Mouse (Mus musculus): ENCODE results near the gene Tia1.

Gene Tia1

GRCm38 (mm10) chr6:86426358-86426757, 22.3 kb downstream of the Tia1 start, which contains the start of gene Gm44790:
Gene Gm44790, plus strand, starts transcription at chr6:86426658.
- in situ Hi-C loops (cut with MboI, MseI), result no loop called here

DNA sequence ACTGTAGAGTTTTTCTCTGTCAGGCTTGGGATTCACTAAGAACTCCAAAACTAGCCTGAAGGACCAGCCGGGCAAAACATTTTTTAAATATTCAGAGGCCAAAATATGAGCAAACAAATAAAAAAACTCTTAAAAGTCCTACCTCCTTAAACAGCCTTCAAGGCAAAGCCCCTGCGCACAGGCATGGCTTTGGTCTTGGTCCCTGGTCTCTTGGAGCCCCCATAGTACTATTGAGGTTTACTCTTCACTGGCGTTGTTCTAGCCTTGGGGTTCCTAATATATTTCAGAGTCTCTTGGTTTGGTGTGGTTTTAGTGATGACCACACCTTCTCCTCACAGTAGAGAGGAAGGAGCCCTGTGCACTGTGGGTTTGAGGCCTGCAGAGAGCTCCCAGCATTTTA, 27.5 kb downstream of the Tia1 start:
- in situ Hi-C loops (cut with MboI, MseI), result no loop called here

DNA sequence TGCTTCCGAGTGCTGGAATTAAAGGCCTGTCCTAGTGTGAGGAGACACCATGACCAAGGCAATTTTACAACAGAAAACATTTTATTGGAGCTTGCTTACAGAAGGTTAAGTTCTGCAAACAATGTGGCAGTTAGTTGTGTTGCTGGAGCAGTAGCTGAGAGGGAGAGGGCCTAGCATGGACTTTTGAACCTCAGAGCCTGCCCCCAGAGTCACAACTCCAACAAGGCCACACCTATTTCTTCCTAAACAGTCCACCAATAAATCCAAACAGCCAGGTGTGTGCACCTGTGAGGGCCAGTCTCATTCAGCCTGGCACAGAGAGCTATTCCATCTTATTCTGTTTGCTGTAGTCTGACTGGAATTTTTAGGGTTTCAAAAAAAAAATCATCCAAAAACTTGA, 29.7 kb downstream of the Tia1 start:
- in situ Hi-C loops (cut with MboI, MseI), result no loop called here

DNA sequence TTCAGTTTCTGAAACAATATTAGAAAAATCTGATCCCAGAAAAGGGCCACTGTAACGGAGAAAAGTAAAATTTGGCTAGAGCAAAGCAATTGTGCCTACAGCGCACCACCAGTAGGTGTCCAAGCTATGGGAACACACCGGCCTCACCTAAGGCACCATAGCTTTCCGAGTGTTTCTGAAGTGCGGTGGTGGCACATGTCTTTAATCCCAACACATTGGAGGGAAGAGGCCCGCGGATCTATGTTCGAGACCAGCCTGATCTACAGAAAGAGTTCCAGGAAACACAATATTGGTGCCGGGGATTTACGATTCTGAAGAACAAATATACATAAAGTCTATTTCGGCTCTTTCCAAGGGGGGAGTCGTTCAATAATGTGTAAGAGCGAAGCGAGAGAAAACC, 33.7 kb downstream of the Tia1 start:
- in situ Hi-C loops (cut with MboI, MseI), result no loop called here

GRCm38 (mm10) chr6:86438272-86439118, 34.5 kb downstream of the Tia1 start, which contains the start of gene C87436:
Gene C87436, plus strand, starts transcription at chr6:86438374.
- in situ Hi-C loops (cut with MboI, MseI), result no loop called here

DNA sequence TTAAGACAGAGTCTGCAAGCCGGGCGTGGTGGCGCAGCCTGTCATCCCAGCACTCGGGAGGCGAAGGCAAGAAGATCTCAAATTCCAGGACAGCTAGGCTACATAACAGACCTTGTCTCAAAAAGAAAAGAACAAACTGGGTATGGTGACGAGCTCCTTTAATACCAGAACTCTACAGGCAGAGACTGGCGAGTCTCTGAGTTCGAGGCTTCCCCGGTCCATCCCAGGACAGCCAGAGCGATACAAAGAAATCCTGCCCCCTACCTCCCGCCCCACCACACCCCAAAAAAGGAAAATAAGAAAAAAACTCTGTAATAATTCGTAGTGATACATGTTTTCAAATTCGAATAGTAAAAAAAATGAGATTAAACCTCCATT, 35.1 kb downstream of the Tia1 start:
- in situ Hi-C loops (cut with MboI, MseI), result no loop called here

GRCm38 (mm10) chr6:86439531-86439930, 35.5 kb downstream of the Tia1 start:
- in situ Hi-C loops (cut with MboI, MseI), result no loop called here

DNA sequence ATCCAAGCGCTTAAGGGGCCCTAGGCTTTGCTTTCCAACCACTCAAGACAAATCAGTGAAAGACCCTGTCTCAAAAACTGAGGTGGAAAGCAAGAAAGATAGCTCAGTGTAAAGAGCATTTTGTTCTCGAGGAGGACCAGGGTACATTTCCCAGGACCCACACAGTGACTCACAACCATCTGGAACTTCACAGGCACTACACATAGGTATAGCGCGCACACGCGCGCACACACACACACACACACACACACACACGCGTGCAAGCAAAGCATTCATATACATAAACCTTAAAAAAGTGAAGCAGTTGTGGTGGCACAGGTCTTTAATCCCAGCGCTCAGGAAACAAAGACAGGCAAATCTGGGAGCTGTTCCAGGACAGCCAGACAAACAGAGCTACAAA, 37.6 kb downstream of the Tia1 start:
- in situ Hi-C loops (cut with MboI, MseI), result no loop called here

DNA sequence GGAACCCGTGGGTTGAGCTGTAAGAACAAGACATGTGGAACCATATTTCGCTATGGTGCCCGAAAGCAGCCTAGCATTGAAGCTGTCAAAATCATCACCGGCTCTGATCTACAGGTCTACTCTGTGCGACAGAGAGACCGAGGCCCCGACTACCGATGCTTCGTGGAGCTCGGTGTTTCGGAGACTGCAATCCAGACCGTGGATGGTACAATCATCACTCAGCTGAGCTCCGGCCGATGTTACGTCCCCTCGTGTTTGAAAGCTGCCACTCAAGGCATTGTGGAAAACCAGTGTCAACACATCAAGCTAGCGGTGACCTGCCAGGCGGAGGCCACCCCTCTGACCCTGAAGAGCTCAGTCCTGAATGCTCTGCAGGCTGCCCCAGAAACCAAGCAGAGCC, 41.5 kb downstream of the Tia1 start:
- in situ Hi-C loops (cut with MboI, MseI), result no loop called here

- in situ Hi-C loops (cut with MboI, MseI), result no loop called here
Observed at GRCm38 (mm10) chr6:86446927-86447568, 43.0 kb downstream of the Tia1 start.

GRCm38 (mm10) chr6:86456727-86457126, 52.7 kb downstream of the Tia1 start:
- in situ Hi-C loops (cut with MboI, MseI), result no loop called here

- in situ Hi-C loops (cut with MboI, MseI), result no loop called here
Observed at GRCm38 (mm10) chr6:86463079-86463478, 59.1 kb downstream of the Tia1 start.

- in situ Hi-C loops (cut with MboI, MseI), result loop anchor here (10.0 kb wide), 1 partner anchor 53 kb away; the partner anchor contains the start of gene Pcbp1
Observed at GRCm38 (mm10) chr6:86471317-86471716, 67.3 kb downstream of the Tia1 start.

GRCm38 (mm10) chr6:86471760-86472099, 67.7 kb downstream of the Tia1 start:
- in situ Hi-C loops (cut with MboI, MseI), result loop anchor here (10.0 kb wide), 1 partner anchor 53 kb away; the partner anchor contains the start of gene Pcbp1

GRCm38 (mm10) chr6:86472100-86472955, 68.3 kb downstream of the Tia1 start:
- in situ Hi-C loops (cut with MboI, MseI), result loop anchor here (10.0 kb wide), 1 partner anchor 52 kb away; the partner anchor contains the start of gene Pcbp1

GRCm38 (mm10) chr6:86473077-86473476, 69.1 kb downstream of the Tia1 start:
- in situ Hi-C loops (cut with MboI, MseI), result loop anchor here (10.0 kb wide), 1 partner anchor 52 kb away; the partner anchor contains the start of gene Pcbp1

GRCm38 (mm10) chr6:86474072-86474471, 70.1 kb downstream of the Tia1 start:
- in situ Hi-C loops (cut with MboI, MseI), result loop anchor here (10.0 kb wide), 1 partner anchor 51 kb away; the partner anchor contains the start of gene Pcbp1

DNA sequence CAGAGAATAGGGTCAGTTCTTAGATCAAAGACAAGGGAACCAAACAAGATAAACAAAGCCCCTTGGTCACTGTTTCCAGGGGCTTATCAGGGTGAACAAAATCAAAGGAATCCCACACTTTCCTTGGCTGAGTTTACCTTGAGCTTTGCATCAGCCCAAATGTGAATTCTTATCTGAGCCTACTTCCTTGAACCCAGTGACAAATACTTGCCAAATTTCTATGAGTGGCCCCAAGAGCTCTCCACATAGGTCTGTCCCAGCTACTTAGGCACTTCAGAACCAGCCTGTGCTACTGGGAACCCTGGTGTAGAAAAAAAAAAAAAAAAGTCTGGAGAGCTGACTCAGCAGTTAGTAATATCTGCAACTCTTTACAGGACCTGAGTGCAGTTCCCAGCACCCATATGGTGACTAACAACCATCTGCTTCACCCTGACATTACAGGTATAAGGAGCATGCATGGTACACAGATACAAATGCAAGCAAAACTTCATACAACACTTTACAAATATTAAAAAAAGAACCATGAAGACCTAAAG, 70.7 kb downstream of the Tia1 start:
- in situ Hi-C loops (cut with MboI, MseI), result loop anchor here (10.0 kb wide), 1 partner anchor 50 kb away; the partner anchor contains the start of gene Pcbp1

DNA sequence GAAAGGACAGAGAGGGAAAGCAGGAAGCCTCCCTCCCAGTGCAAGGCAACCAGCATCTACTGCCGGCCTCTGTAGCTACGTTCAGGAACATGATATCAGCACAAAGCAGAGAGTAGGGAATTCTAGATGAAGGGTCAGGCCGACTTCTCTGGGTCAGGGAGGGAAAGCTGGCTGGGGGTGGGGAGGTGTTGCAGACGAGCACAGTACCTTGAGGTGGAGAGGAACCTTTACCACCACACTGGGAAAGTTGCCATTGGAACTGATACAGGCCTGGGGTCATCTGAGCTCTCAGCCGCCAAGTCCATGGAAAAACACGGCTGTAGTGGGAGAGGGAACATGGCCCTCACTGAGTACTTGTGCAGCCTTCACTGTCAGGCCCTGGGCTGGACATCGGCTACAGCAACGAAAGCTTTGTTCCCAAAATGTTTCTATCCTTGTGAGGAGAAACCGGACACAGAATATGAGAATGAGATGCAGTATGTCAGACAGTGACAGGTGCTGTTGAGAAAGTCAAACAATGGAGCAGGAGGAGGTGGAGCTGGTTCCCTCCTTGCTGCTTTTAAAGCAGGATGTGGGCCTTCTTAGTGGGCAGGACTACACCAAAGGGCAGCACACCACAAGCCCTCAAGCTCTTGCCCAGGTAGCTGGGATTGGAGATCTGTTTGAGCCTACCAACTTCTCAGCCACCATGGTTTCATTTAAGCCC, 71.6 kb downstream of the Tia1 start:
- in situ Hi-C loops (cut with MboI, MseI), result loop anchor here (10.0 kb wide), 1 partner anchor 49 kb away; the partner anchor contains the start of gene Pcbp1

- in situ Hi-C loops (cut with MboI, MseI), result loop anchor here (10.0 kb wide), 1 partner anchor 48 kb away; the partner anchor contains the start of gene Pcbp1
Observed at GRCm38 (mm10) chr6:86476931-86477330, 72.9 kb downstream of the Tia1 start.
